Mouse (Mus musculus): Measurements from ENCODE around the gene Mucl3.

- TF ChIP-seq POLR2A (IDR thresholded peaks at IDR 0.05; ENCODE audit: control insufficient read depth, extremely low read depth, insufficient read depth, low read length, poor library complexity), result no peak
- TF ChIP-seq CTCF (IDR thresholded peaks at IDR 0.05; ENCODE audit: borderline replicate concordance, control insufficient read depth, extremely low read depth, insufficient read depth, low read length, poor library complexity), result 0 out of 2 replicates have a peak, but pooled peaks have one; percentile 32
Measured at GRCm38 (mm10) chr17:35665957-35666515, 22.5 kb upstream of the Mucl3 start.

All from thymus, adult 2 months (tissue).